Mouse (Mus musculus) frontal cortex, adult (tissue): ENCODE results near the gene Sgms1.

Source experiments
- ATAC-seq: cut with Nextera tagmentation; 2 replicates; pipeline ENCODE4 v1.9.2; 2017; ENCODE audit warnings: mild to moderate bottlenecking, moderate library complexity, mixed read lengths; ENCODE audit not compliant: low TSS enrichment

Sgms1 gene

GRCm38 (mm10) chr19:32243246-32243645 is 146.3 kb downstream of the Sgms1 start:
- ATAC-seq = peak; percentile 59; the same call in 1 of the 2 replicates

GRCm38 (mm10) chr19:32242153-32242552 is 147.4 kb downstream of the Sgms1 start:
- ATAC-seq = no peak

DNA sequence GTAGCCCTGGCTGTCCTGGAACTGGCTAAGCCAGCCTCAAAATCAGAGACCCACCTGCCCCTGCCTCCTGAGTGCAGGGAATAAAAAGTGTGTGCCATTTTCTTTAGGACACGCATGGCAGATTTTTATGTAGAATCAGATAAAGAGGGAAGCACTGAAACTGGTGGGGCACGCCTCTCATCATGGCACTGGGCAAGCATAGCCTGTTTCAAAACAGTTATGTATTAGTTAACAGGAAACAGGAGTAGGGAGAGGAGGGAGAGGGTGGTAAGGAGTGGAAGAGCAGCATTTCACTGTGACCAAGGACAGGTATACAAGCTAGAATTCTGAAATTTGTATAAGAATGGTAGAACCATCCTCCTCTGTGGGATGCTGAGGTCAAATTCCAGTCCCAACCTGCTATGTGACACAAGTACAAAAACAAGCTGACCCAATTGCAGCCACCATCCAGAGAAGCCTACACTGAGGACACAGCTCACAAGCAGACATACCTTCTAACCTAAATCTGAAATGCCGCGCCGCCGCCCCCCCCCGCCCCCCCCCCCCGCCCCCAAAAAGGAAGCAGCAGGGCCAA is 149.0 kb downstream of the Sgms1 start:
- no peak for ATAC-seq

DNA sequence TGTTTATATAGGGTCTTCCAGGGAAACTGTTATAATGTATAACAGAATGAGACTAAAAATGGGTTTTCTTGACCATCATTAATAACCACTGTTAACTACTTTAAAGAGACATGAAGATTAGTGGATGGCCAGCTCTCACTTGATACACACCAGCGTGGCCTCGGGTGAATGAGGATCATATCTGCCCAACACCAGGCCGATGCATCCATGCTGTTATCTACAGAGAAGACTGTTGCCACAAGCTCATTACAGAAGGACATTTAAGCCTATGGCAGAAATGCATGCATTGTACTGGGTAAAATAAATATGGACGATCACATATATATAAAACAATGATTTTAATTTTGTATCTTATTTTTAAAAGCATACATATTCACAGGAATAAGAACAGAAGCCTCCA is 149.6 kb downstream of the Sgms1 start:
- no peak for ATAC-seq

DNA sequence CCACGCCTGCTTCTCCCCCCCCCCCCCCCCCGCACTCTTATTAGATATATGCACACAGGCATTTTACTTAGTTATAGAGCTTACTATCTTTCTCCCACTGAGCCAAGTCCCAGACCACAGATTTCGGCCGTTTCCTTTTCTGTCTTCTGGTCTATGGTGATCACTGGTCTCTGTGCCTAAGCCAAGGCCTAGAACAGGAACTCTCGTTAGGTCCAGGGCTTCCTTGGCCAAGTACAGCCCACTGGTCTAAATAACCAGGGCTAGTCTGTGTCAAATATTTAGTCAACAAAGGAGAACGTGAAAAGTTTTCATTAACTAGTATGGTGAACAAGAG is 150.1 kb downstream of the Sgms1 start:
- no peak for ATAC-seq

GRCm38 (mm10) chr19:32238722-32239458 is 150.6 kb downstream of the Sgms1 start:
- no peak for ATAC-seq

GRCm38 (mm10) chr19:32237685-32238084 is 151.8 kb downstream of the Sgms1 start:
- no peak for ATAC-seq

- ATAC-seq = no peak
Observed at GRCm38 (mm10) chr19:32237173-32237583, 152.3 kb downstream of the Sgms1 start.

- no peak for ATAC-seq
Observed at GRCm38 (mm10) chr19:32234717-32235434, 154.6 kb downstream of the Sgms1 start.

GRCm38 (mm10) chr19:32231292-32231691 is 158.2 kb downstream of the Sgms1 start:
- peak; percentile 88 for ATAC-seq

GRCm38 (mm10) chr19:32230798-32231197 is 158.7 kb downstream of the Sgms1 start:
- ATAC-seq = peak; percentile 42

DNA sequence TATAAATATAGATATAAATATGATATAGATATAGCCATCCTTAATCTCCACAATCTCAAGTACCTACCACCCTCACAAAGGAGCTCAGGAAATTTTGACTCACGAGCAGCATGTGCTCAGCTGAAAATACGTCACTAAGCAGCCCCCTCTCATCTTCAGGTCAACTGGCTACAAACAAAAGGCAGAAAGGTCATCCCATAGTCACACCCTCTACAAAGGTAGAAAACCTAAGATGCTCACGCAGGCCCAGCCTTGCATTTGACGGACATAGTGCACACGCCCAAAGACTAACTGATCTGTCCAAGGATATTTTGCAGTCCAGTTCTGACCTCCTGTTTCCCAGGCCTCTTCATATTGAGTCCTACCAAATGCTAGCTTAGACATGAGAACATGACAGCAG is 159.2 kb downstream of the Sgms1 start:
- ATAC-seq = no peak

DNA sequence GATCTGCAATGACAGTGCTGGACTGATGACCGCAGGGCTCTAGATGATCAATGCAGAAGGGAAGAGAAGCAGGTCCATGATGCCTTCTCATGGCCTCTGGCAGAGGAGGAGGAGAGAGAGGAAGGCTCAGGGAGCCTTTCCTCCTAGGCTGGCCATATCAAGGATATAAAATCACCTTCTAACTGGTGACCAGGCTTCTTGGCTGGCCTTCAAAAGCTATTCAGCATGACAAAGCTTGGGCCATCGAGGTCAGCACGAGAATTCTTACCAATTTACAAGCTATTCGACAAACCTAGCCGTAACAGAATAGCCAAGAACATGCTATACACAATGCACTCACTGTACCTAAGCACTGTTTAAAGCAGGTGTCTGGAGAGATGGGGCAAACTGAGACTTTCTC is 159.7 kb downstream of the Sgms1 start:
- no peak for ATAC-seq

- no peak for ATAC-seq
Observed at GRCm38 (mm10) chr19:32227175-32227574, 162.3 kb downstream of the Sgms1 start.

DNA sequence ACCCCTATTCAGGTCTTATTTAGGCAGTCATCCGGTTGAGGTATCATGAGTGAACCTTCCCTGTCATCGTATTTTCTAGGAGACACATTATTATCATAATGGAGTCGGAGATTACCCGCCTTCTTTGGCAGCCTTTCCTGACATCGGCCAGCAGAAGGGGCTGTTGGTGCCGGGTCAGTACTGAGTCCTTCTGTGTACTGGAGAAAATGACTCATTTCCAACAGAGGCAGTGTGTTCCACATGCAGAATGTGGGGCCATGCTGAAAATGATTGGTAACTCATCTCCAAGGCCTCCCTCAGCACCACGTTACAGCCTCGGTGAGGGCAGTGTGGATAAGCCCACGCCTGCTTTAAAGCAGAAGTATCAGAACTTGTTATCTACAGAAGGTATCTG is 164.4 kb downstream of the Sgms1 start:
- peak; percentile 60; the same call in 1 of the 2 replicates for ATAC-seq

DNA sequence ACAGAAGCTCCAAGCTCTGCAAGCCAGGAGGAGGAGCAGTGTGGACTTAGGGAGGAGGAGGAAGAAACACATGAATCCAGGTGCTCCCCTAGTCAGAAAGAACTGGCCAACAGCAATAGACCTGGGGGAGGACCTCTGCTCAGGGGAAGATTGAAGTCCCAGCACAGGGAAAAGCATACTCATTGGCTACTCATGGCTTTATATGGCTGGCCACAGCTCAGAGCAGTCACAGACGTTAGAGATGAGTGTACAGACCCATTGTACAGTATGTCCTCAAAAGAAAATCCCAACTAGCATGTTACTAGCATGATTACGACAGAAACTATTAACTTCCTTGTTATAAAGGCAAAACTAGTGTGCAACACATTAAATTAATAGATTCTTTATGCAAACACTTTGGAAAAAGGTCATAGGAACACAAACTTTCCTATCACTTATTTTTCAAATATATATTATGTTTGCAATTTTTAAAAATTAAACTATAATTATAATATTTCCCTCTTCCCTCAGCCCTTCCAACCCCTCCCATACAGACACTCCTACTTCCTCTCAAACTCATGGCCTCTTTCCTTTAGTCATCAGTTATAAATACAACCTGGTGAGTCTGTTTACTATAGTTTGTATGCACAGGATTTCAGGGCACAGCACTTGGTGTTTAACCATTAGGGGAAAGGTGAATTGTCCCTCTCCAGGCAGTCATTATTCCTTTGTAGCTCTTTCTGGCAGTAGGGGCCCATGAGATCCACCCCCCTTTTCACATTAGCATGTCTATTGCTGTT is 165.0 kb downstream of the Sgms1 start:
- ATAC-seq = no peak

DNA sequence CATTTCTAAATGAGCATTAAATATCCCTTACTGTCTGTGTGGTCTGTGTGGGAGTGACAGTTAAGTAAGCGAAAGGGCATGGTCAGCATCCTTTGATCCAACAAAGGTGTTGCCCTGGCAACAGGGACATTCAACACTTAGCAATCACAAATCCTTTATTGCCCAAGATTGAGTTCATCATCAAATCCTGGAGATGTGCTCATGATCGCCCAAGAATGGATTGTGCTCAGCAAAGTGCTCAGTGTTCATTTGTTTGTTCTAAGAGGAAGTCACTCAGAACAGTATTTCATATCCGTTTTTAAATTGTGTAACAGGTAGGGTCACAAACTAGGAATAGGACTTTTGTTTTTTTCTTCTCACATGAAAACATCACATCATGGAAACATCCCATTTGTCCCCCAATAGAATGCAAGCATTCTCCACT is 165.8 kb downstream of the Sgms1 start:
- ATAC-seq = no peak

GRCm38 (mm10) chr19:32222083-32222482 is 167.4 kb downstream of the Sgms1 start:
- no peak for ATAC-seq

DNA sequence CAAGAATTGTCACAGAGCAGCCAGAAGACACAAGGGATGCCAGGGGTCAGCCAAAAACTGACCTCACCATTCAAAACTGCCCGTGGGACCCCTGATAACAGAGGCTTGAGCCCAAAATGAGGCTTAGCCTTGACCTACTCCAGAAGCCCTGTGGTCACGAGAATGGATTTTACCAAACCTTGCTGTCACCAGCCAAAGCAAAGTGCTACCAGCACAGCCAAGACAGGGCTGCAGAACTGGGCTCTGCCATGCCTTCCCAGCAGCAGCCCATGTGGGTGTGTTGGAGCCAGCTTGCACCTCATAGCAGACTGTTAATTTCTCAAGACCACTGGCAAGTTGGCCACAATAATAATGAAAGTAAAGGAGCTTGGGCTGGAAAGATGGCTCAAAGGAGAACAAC is 168.5 kb downstream of the Sgms1 start:
- ATAC-seq = no peak

DNA sequence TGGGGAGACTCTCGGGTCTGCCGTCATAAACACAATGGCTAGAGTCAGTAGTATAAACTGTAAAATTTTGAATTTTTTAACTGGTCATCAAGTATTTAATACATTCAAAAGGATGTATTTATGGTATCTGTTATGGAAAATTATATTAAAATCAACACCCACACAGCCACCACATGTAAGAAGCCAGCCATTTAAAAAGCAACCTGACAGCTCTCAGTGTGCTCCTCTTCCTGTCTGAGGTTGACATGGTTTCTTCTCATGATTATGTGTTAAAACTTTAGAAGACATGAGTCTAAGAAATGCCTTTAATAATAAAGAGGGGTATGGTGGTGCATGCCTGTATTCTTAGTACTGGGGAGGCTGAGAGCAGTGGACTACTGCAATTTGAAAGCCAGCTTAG is 172.8 kb downstream of the Sgms1 start:
- no peak for ATAC-seq

DNA sequence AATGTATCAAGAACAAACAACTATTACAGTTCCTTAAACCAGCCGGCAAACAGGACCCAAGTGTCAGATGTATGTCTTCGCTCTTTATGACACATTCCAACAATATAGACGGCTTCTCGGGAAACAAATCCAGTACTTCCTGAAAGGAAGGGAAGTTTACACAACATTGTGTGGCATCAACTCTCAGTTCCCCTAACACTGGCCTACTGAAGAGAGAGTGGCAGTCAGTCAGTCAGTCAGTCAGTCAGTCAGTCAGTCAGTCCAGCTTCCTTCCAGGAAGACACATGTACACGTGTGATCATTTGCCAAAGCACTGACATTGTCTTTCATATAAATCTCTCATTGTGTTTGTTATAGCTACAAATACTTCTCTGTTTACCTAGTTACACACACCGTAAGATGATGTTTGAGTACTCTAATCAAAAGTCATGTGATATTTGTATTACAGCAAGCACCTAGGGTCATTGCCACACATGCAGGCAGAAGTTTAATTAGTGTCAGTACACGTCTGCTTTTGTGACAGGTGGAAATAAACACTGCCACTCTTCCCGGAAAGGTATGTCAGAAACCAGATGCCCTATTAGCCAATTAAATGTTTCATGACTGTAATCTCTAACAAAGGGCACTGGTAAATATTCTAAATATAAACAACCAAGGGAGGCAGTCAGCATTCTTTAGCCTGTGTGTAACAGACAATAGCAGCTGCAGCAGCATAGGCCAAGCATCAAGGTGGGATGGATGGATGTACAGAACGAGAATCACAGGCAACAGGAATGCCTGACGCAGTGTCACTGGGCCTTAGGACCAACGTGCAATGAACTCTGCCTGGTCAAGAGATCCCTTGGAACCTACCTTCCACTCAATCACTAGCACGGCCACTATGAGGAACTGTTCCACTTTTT is 174.4 kb downstream of the Sgms1 start:
- ATAC-seq = no peak
